Mouse (Mus musculus): Measurements from ENCODE around the gene Rmi2. TPM values are rescaled to one million over a fixed set of nuclear protein-coding genes. Genes with fewer than 3 reads are reported as not detected.

The Rmi2 gene
- polyA plus RNA-seq, 1 experiment = not detected

- H3K27ac ChIP-seq (replicated peaks; ENCODE audit: low read depth, low read length) = no peak overlapping the region
- H3K4me1 ChIP-seq (ENCODE audit: control insufficient read depth, insufficient read depth, insufficient read length, low read length) = no peaks in the 10 kb centered on the region
- no peak overlapping the region for H3K4me3 ChIP-seq (ENCODE audit: insufficient read depth, low read depth, low read length)
Observed at GRCm38 (mm10) chr16:10910541-10910940, 75.7 kb downstream of the Rmi2 start.

- no peak overlapping the region for H3K27ac ChIP-seq (replicated peaks; ENCODE audit: low read depth, low read length)
- H3K4me3 ChIP-seq (ENCODE audit: insufficient read depth, low read depth, low read length) = no peak overlapping the region
- no peaks in the 10 kb centered on the region for H3K4me1 ChIP-seq (ENCODE audit: control insufficient read depth, insufficient read depth, insufficient read length, low read length)
Observed at GRCm38 (mm10) chr16:10911061-10911460, 76.2 kb downstream of the Rmi2 start.

GRCm38 (mm10) chr16:10915066-10915465 lies 80.2 kb downstream of the Rmi2 start:
- Histone ChIP-seq H3K4me1 (ENCODE audit: control insufficient read depth, insufficient read depth, insufficient read length, low read length) (no peaks in the 10 kb centered on the region), H3K4me3 (ENCODE audit: insufficient read depth, low read depth, low read length) (no peak overlapping the region), H3K27ac (replicated peaks; ENCODE audit: low read depth, low read length) (no peak overlapping the region)

- no peak overlapping the region for H3K4me3 ChIP-seq (ENCODE audit: insufficient read depth, low read depth, low read length)
- no peaks in the 10 kb centered on the region for H3K4me1 ChIP-seq (ENCODE audit: control insufficient read depth, insufficient read depth, insufficient read length, low read length)
- no peak overlapping the region for H3K27ac ChIP-seq (replicated peaks; ENCODE audit: low read depth, low read length)
Observed at GRCm38 (mm10) chr16:10916271-10916670, 81.4 kb downstream of the Rmi2 start.

GRCm38 (mm10) chr16:10919856-10920255 lies 85.0 kb downstream of the Rmi2 start:
- H3K4me1 ChIP-seq (ENCODE audit: control insufficient read depth, insufficient read depth, insufficient read length, low read length) = no peaks in the 10 kb centered on the region
- no peak overlapping the region for H3K27ac ChIP-seq (replicated peaks; ENCODE audit: low read depth, low read length)
- H3K4me3 ChIP-seq (ENCODE audit: insufficient read depth, low read depth, low read length) = no peak overlapping the region

GRCm38 (mm10) chr16:10923561-10923960 lies 88.7 kb downstream of the Rmi2 start:
- Histone ChIP-seq H3K27ac (replicated peaks; ENCODE audit: low read depth, low read length) (no peak overlapping the region), H3K4me3 (ENCODE audit: insufficient read depth, low read depth, low read length) (no peak overlapping the region), H3K4me1 (ENCODE audit: control insufficient read depth, insufficient read depth, insufficient read length, low read length) (no peaks in the 10 kb centered on the region)

GRCm38 (mm10) chr16:10925591-10926180 lies 90.8 kb downstream of the Rmi2 start:
- no peak overlapping the region for H3K27ac ChIP-seq (replicated peaks; ENCODE audit: low read depth, low read length)
- H3K4me3 ChIP-seq (ENCODE audit: insufficient read depth, low read depth, low read length) = no peak overlapping the region
- no peaks in the 10 kb centered on the region for H3K4me1 ChIP-seq (ENCODE audit: control insufficient read depth, insufficient read depth, insufficient read length, low read length)

GRCm38 (mm10) chr16:10927026-10927425 lies 92.2 kb downstream of the Rmi2 start:
- H3K27ac ChIP-seq (replicated peaks; ENCODE audit: low read depth, low read length) = no peak overlapping the region
- no peaks in the 10 kb centered on the region for H3K4me1 ChIP-seq (ENCODE audit: control insufficient read depth, insufficient read depth, insufficient read length, low read length)
- no peak overlapping the region for H3K4me3 ChIP-seq (ENCODE audit: insufficient read depth, low read depth, low read length)

GRCm38 (mm10) chr16:10933372-10933771 lies 98.5 kb downstream of the Rmi2 start:
- Histone ChIP-seq H3K4me1 (ENCODE audit: control insufficient read depth, insufficient read depth, insufficient read length, low read length) (no peaks in the 10 kb centered on the region), H3K4me3 (ENCODE audit: insufficient read depth, low read depth, low read length) (no peak overlapping the region), H3K27ac (replicated peaks; ENCODE audit: low read depth, low read length) (no peak overlapping the region)

GRCm38 (mm10) chr16:10934047-10934446 lies 99.2 kb downstream of the Rmi2 start:
- Histone ChIP-seq H3K4me3 (ENCODE audit: insufficient read depth, low read depth, low read length) (no peak overlapping the region), H3K27ac (replicated peaks; ENCODE audit: low read depth, low read length) (no peak overlapping the region), H3K4me1 (ENCODE audit: control insufficient read depth, insufficient read depth, insufficient read length, low read length) (no peaks in the 10 kb centered on the region)

GRCm38 (mm10) chr16:10936700-10937319 lies 102.0 kb downstream of the Rmi2 start:
- no peak overlapping the region for H3K27ac ChIP-seq (replicated peaks; ENCODE audit: low read depth, low read length)
- no peak overlapping the region for H3K4me3 ChIP-seq (ENCODE audit: insufficient read depth, low read depth, low read length)
- no peaks in the 10 kb centered on the region for H3K4me1 ChIP-seq (ENCODE audit: control insufficient read depth, insufficient read depth, insufficient read length, low read length)

- no peaks in the 10 kb centered on the region for H3K4me1 ChIP-seq (ENCODE audit: control insufficient read depth, insufficient read depth, insufficient read length, low read length)
- no peak overlapping the region for H3K4me3 ChIP-seq (ENCODE audit: insufficient read depth, low read depth, low read length)
Observed at GRCm38 (mm10) chr16:10937497-10937896, 102.6 kb downstream of the Rmi2 start.

GRCm38 (mm10) chr16:10939932-10940331 lies 105.1 kb downstream of the Rmi2 start:
- Histone ChIP-seq H3K27ac (replicated peaks; ENCODE audit: low read depth, low read length) (no peak overlapping the region), H3K4me1 (ENCODE audit: control insufficient read depth, insufficient read depth, insufficient read length, low read length) (no peaks in the 10 kb centered on the region), H3K4me3 (ENCODE audit: insufficient read depth, low read depth, low read length) (no peak overlapping the region)

More at GRCm38 (mm10) chr16:10937497-10937896, 102.6 kb downstream of the Rmi2 start:
- H3K27ac ChIP-seq (replicated peaks; ENCODE audit: low read depth, low read length) = no peak overlapping the region

- Histone ChIP-seq H3K27ac (replicated peaks; ENCODE audit: low read depth, low read length) (no peak overlapping the region), H3K4me1 (ENCODE audit: control insufficient read depth, insufficient read depth, insufficient read length, low read length) (no peaks in the 10 kb centered on the region), H3K4me3 (ENCODE audit: insufficient read depth, low read depth, low read length) (no peak overlapping the region)
Observed at GRCm38 (mm10) chr16:10940661-10941060, 105.8 kb downstream of the Rmi2 start.
